Mouse (Mus musculus) ovary, postnatal 14 days (tissue): ENCODE data around the gene Pnma3.
A peak's percentile ranks its signal among the peaks of the same experiment; 100 is the strongest.
"Not testable (repeated sequence)": the region's sequence is repeated elsewhere in the genome, so short reads cannot be mapped to it uniquely, and the experiment has no call there.

Experiments
- DNase-seq: peaks from one replicate; pipeline ENCODE4 v3.0.0; 2022; ENCODE audit warnings: low spot score

Pnma3 gene

DNA sequence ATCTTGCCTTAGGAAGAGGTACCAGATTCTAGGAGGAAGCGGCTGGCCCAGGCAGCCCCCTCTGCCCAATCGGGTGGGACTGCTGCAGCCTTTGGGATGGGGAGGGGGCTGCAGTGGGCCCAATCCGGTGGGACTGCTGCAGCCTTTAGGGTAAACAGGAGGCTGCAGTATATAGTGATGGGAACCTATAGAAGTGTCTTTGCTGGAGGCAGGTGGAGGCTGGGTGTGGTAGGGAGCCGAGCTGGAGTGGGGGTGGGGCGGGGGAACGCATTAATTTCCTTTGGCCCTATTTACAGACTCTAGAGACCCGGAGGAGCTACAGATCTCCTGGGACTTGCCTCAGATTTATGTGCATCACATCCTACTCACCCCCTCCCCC is at the start of gene Pnma3:
Pnma3 (plus strand) TSS at position 373 of the 379 bp plus-strand sequence.
- DNase-seq = no peak

DNA sequence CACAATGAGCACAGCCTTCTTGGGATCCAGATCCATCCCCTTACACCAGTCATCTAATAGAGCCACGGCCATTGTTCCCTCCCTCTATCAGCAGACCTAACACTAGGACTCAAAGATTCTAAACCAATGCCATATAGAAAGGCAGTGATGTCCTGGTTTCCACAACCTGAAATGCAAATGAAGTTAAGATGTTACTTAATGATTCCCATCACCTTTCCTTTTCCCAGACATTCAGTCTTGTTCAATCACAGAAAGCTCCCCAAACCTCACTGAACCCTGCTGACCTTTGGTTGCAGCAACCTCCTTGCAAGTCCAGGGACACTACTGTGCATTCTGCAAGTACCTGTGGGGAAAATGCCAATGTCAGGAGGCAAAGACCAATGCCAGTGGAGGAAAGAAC is 27.6 kb upstream of the Pnma3 start, which contains the start of gene Pnma5:
Pnma5 (minus strand) TSS at position 101 of the 400 bp plus-strand sequence.
- no peak for DNase-seq

DNA sequence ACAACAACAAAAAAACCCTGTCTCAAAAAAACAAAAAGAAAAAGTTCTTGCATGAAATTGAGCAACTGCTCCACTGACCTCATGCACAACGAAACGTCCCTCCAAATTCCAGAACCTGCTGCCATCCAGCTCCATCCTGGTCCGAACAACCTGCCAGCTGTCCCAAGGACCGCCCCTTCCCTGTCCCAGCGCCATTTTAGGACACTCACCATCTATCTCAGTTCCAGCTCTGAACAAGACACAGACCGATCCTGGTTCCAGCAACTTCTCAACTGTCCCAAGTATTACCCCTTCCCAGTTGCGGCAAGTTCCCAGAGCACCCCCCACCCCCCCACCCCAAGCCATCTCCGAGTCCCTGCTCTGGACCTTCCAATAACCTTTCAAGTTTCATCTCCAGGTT is 25.8 kb upstream of the Pnma3 start:
- DNase-seq = no peak

DNA sequence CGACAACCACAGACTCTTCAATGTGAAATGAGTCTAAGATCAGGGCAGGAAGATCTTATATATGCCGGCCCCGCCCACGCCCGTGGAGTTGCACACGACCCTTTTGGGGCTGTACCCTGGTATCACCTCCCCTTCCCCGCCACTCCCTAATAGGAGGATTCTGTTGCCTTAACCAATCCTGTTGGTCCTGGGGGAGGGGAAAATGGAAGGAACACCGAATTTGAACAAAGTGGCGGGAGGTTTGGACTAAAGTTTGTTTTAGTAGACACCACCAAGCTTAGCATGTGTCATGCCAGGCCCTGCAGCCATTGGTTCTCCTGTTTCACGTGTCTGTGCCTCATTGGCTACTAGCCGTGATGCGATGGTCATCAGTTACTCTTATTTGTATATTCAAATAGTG is 24.9 kb upstream of the Pnma3 start:
- DNase-seq = no peak

DNA sequence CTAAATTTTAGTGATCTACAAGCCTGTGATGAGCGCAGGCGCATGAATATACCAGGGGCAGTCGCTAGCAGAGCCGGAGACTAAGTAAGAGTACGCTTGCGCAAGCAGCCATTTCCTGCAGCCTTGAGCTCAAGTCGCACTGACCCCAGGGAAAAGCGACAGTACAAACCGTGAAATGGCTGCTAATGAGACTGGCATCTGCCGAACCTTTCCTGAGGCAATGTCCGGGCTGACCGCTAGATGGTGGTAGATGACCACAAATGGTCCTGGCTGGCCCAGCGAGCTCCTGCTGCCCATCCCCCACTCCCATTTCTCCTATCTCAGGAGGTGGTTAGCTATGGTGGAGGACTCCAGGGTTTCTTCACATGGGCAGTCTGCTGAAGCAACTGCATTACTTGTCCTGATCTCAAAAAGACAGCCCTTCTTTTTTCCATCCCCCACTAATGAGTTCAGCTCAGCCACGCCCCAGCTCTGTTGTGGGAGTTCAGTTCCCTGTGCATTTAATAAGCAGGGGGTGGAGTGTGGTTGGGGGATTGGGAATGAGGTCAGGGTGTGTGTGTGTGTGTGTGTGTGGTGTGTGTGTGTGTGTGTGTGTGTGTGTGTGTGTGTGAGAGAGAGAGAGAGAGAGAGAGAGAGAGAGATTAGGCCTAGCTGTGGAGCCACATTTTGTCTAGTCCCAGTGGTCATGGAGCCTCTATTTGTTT is 10.6 kb upstream of the Pnma3 start:
- peak; percentile 92 for DNase-seq

DNA sequence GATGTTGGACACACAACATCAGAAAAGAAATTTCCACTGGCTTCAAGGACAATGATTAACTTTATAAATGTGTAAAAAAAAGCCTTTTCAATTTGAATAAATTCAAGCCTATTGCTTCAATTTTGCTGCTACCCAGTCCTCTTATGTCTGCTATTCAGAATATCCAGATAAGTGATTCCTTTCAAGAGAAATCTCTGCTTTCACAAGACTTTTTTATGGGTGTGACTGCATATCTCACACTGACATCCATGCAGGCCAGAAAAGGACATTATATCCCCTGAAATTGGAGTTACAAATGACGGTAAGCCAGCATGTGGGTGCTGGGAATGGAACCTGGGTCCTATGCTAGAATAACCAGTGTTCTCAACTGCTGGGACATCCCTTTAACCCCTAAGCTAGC is 3.1 kb upstream of the Pnma3 start:
- DNase-seq = no peak

DNA sequence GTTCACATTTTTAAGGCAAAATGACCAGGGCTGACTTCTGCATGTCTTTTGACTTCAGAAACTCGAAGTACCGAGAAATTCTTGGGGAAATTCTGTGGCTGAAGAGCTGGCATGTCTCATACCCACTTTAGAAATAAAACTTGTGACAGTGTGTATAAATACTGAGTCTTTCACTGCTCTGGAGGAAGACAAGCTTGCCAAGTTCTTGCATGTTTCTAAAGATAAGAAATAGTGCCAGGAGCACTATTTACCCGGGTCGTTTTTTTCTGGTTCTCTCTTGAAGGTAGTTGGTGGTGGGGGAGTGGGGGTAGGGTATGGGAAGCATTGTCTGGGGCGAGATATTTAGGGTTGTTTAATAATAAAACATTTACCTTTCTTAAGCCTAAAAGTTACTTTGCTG is 2.3 kb upstream of the Pnma3 start:
- no peak for DNase-seq

DNA sequence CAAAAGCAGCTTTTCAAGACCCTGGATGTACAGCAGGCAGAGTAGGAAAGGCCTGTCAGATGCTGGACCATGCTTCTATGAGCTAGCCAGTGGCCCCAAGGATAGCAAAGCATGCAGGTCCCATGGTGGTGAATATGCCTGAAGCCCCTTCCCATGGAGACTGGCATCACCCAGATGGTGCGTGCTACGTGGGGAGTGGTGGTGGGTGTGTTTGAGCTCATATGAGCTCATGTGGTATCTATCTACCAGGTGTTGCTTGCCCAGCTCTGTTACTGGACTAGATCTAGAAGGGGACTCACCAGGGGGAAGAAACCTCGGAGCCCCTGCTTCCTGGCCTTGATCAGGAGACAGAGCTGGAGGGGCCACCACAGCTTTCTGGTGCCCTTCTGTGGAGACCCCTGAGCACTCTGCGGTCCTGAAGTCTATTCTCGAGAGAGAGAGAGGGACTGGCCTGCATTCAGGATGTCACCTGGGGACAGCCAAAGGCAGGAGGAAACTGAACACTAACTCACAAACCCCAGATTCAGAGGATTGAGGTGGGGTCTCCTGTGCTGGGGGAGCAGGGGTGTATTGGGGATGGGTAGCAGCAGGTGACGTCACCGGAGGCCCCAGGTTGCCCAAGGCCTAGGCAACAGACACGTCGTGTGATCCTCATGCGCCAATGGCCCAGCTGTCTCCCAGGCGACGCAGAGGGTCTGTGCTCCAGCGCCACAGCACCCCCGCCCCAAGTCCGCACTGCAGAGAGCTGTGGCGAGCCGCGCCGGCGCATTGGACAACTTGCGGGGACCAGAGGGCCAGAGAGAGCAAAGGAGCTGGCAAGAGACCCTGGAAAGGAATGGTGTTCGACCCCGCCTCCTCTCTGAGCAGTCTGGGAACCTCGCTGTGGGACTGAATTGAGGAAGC is 824 bp upstream of the Pnma3 start:
- DNase-seq = peak; percentile 3

DNA sequence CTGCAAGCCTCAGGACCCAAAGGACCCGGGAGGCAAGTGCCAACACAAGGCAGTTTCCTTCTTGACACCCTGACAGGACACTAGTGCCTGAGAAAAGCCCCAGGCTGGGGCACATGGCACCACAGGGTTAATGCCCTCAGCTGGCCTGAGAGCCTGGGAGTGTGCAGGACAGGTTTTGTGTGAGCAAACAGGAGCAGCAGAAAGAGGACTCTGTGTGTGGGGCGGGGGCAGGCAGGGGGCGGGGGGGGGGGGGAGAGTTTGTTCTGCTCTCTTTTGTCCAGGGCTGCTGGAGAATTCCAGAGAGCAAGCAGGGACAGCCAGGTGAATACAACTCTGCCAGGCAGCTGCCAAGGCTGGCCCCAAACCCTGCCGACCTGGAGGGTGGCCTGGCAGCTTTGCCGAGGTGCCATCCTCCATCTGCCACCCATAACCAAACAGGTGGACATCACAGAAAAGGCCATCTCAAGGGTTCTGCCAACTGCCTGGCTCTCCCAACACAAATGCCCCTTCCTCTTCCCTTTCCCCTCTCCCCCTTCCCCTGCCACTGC is 2.3 kb downstream of the Pnma3 start:
- DNase-seq = not testable (repeated sequence)

DNA sequence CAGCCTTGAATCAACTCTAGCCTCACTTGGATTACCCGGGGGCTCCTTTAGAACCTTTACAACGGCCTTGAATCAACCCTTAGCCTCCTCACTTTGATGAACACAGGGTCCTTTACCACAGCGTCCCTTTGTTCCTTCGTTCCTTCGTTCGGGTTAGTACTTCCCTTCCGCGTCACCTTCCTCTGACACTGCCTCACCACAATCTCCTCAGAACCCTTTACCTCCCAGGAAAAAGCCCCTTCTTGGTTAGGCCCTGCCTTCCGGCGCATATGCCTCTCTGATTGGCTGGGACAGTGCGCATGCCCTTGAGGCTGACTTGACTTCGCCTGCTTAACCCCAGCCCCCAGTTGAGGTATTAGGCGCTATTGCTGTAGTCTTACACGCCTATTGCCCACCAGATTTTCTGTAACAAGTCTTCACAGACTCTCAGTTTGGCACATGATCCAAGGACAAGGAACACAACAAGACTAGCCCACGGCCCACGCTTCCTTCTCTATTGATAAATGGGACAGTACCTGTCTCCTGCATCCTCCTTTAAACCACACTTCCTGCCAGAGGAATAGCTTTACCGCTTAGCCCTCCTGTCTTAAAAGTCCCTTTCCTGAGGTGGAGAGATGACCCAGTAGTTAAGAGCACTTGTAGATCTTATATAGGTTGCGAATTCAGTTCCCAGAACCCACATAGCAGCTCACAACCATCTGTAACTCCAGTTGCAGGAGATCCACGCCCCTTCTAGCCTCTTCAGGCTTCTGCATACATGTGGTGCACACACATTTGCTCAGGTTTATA is 17.9 kb downstream of the Pnma3 start, which contains the start of gene Xlr4a:
Xlr4a (minus strand) TSS at position 212 of the 789 bp plus-strand sequence.
- not testable (repeated sequence) for DNase-seq

DNA sequence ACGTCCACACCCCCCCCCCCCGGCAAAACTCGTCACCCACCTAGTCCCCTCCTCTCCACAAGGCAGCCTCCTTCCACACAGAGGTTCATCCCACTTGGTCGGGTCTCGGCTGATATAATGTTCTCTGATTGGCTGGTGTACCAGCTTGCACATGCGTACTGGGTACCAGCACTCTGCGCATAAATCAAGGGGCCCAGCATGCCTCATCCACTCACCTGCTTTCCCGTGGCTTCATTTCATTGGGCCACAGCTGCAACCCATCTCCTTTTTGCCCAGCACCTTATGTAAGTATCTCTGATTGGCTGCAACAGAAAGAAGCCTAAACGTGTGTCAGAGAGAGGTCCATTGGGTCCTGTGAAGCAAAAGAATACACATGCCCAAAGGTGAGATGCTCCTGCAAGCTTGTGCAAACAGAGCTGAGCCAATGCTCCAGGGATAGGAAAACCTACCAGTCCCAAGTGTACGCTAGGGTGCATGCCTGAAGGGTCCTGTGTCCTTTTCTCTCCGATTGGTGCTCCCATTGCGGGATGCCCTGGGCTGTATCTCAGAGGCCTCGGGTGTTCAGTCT is 32.4 kb downstream of the Pnma3 start, which contains the start of gene Xlr3a:
Xlr3a (minus strand) TSS at position 155 of the 568 bp plus-strand sequence.
- not testable (repeated sequence) for DNase-seq

DNA sequence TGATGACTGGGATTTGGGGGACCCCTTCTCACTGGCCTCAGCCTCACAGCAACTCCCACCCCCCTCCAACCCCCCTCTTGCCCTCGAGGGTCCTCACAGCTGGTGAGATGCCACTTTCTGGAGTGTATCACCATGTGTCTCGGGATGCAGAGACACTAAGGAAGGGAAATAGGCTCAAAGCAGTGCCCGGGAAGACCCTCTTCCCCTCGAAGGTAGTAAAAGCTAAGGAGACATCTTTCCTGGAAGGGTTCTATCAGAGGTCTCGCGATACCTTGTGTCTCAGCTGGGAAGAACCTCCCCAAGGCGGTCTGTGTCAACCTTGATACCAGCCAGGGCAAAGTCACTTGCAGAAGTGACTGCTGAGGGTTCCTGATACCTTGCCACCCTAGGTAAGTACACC is 52.2 kb downstream of the Pnma3 start, which contains the start of gene Gm14685:
Gm14685 (plus strand) TSS at position 301 of the 400 bp plus-strand sequence.
- not testable (repeated sequence) for DNase-seq
